Mouse (Mus musculus): ENCODE data around the gene Uqcrc1. TPM values are rescaled to one million over a fixed set of nuclear protein-coding genes. Genes with fewer than 3 reads are reported as not detected.

The Uqcrc1 gene
- polyA plus RNA-seq, 1 experiment from 2014 or later: 952 TPM

- H3K4me2 ChIP-seq (ENCODE audit: low read length): no peak overlapping the region
- peaks cover 2 to 14% of the 10 kb centered on the region in 2 experiments; a peak in 2 of 4 replicates for H3K4me1 ChIP-seq (ENCODE audit: control insufficient read depth in 2 of 2, insufficient read depth in 2 of 2, low read length in 2 of 2)
- no peak overlapping the region for H3K4me3 ChIP-seq (ENCODE audit: control insufficient read depth in 1 of 2, insufficient read depth in 1 of 2, low read depth in 1 of 2, low read length in 2 of 2)
- no peaks in the 10 kb centered on the region for H3K9me3 ChIP-seq (ENCODE audit: control insufficient read depth, low read length)
- ATAC-seq (ENCODE audit: insufficient number of reproducible peaks, insufficient read depth, low FRiP score, low read depth): no peak
- no peak overlapping the region for H3K27ac ChIP-seq (replicated peaks in 1 of 2; ENCODE audit: control insufficient read depth in 1 of 2, insufficient read depth in 1 of 2, low read depth in 2 of 2, low read length in 2 of 2)
- WGBS: 84% methylated on average over 11 of the region's 11 CpGs
- 0 out of 2 replicates have a peak, but pooled peaks cover 2% of the 10 kb centered on the region for H3K36me3 ChIP-seq (ENCODE audit: control insufficient read depth, insufficient read depth, low read length)
- H3K9ac ChIP-seq (ENCODE audit: low read length): no peak overlapping the region
- H3K27me3 ChIP-seq (ENCODE audit: control insufficient read depth, insufficient read depth, low read length): peaks cover 17% of the 10 kb centered on the region
Measured at GRCm38 (mm10) chr9:108955846-108956245, 19.4 kb downstream of the Uqcrc1 start.

GRCm38 (mm10) chr9:108963577-108963976 is 27.1 kb downstream of the Uqcrc1 start:
- H3K9ac ChIP-seq (ENCODE audit: low read length): no peak overlapping the region
- no peaks in the 10 kb centered on the region for H3K27me3 ChIP-seq (ENCODE audit: control insufficient read depth, insufficient read depth, low read length)
- no peak for ATAC-seq (ENCODE audit: insufficient number of reproducible peaks, insufficient read depth, low FRiP score, low read depth)
- no peak overlapping the region for H3K4me3 ChIP-seq (ENCODE audit: control insufficient read depth in 1 of 2, insufficient read depth in 1 of 2, low read depth in 1 of 2, low read length in 2 of 2)
- H3K36me3 ChIP-seq (ENCODE audit: control insufficient read depth, insufficient read depth, low read length): no peaks in the 10 kb centered on the region
- H3K9me3 ChIP-seq (ENCODE audit: control insufficient read depth, low read length): no peaks in the 10 kb centered on the region
- no peak overlapping the region for H3K27ac ChIP-seq (replicated peaks in 1 of 2; ENCODE audit: control insufficient read depth in 1 of 2, insufficient read depth in 1 of 2, low read depth in 2 of 2, low read length in 2 of 2)
- H3K4me1 ChIP-seq (ENCODE audit: control insufficient read depth in 2 of 2, insufficient read depth in 2 of 2, low read length in 2 of 2): no peaks in the 10 kb centered on the region
- WGBS: 73% methylated on average over 3 of the region's 3 CpGs
- H3K4me2 ChIP-seq (ENCODE audit: low read length): no peak overlapping the region

- no peaks in the 10 kb centered on the region for H3K9me3 ChIP-seq (ENCODE audit: control insufficient read depth, low read length)
- no peaks in the 10 kb centered on the region for H3K27me3 ChIP-seq (ENCODE audit: control insufficient read depth, insufficient read depth, low read length)
- no peak overlapping the region for H3K27ac ChIP-seq (replicated peaks in 1 of 2; ENCODE audit: control insufficient read depth in 1 of 2, insufficient read depth in 1 of 2, low read depth in 2 of 2, low read length in 2 of 2)
- ATAC-seq (ENCODE audit: insufficient number of reproducible peaks, insufficient read depth, low FRiP score, low read depth): no peak
- no peak overlapping the region for H3K4me2 ChIP-seq (ENCODE audit: low read length)
- no peaks in the 10 kb centered on the region for H3K4me1 ChIP-seq (ENCODE audit: control insufficient read depth in 2 of 2, insufficient read depth in 2 of 2, low read length in 2 of 2)
- 63% methylated on average over 6 of the region's 6 CpGs for WGBS
- H3K9ac ChIP-seq (ENCODE audit: low read length): no peak overlapping the region
- H3K36me3 ChIP-seq (ENCODE audit: control insufficient read depth, insufficient read depth, low read length): no peaks in the 10 kb centered on the region
- no peak overlapping the region for H3K4me3 ChIP-seq (ENCODE audit: control insufficient read depth in 1 of 2, insufficient read depth in 1 of 2, low read depth in 1 of 2, low read length in 2 of 2)
Measured at GRCm38 (mm10) chr9:108964338-108964737, 27.9 kb downstream of the Uqcrc1 start.

DNA sequence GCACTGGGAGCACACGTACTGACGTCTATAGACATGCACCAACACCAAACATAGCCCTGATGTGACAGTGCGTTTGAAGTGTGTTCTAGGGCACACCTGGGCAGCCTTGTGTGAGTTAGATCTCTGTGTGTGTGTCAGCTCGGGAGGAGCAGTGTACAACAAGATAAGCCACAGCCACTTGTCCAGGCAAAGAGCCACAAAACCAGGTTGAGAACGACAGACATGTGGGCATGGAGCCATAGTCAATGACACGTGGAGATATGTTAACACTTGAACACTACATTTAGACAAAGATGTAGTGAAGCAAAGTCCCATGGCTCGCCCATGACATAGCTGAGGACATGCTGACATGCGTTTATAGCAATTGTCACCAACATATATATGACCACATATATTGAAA is 34.2 kb downstream of the Uqcrc1 start:
- H3K27ac ChIP-seq (replicated peaks in 1 of 2; ENCODE audit: control insufficient read depth in 1 of 2, insufficient read depth in 1 of 2, low read depth in 2 of 2, low read length in 2 of 2): no peak overlapping the region
- WGBS: 55% methylated on average over 8 of the region's 8 CpGs
- no peak overlapping the region for H3K4me2 ChIP-seq (ENCODE audit: low read length)
- no peaks in the 10 kb centered on the region for H3K27me3 ChIP-seq (ENCODE audit: control insufficient read depth, insufficient read depth, low read length)
- H3K9me3 ChIP-seq (ENCODE audit: control insufficient read depth, low read length): no peaks in the 10 kb centered on the region
- no peaks in the 10 kb centered on the region; a peak in 2 of 4 replicates for H3K4me1 ChIP-seq (ENCODE audit: control insufficient read depth in 2 of 2, insufficient read depth in 2 of 2, low read length in 2 of 2)
- ATAC-seq (ENCODE audit: insufficient number of reproducible peaks, insufficient read depth, low FRiP score, low read depth): no peak
- H3K36me3 ChIP-seq (ENCODE audit: control insufficient read depth, insufficient read depth, low read length): no peaks in the 10 kb centered on the region
- no peak overlapping the region for H3K4me3 ChIP-seq (ENCODE audit: control insufficient read depth in 1 of 2, insufficient read depth in 1 of 2, low read depth in 1 of 2, low read length in 2 of 2)
- no peak overlapping the region for H3K9ac ChIP-seq (ENCODE audit: low read length)

GRCm38 (mm10) chr9:108976483-108976882 is 40.0 kb downstream of the Uqcrc1 start:
- ATAC-seq (ENCODE audit: insufficient number of reproducible peaks, insufficient read depth, low FRiP score, low read depth): no peak
- Histone ChIP-seq H3K9ac (ENCODE audit: low read length) (no peak overlapping the region), H3K36me3 (ENCODE audit: control insufficient read depth, insufficient read depth, low read length) (no peaks in the 10 kb centered on the region), H3K4me3 (ENCODE audit: control insufficient read depth in 1 of 2, insufficient read depth in 1 of 2, low read depth in 1 of 2, low read length in 2 of 2) (no peak overlapping the region), H3K27ac (replicated peaks in 1 of 2; ENCODE audit: control insufficient read depth in 1 of 2, insufficient read depth in 1 of 2, low read depth in 2 of 2, low read length in 2 of 2) (no peak overlapping the region), H3K9me3 (ENCODE audit: control insufficient read depth, low read length) (no peaks in the 10 kb centered on the region), H3K4me1 (ENCODE audit: control insufficient read depth in 2 of 2, insufficient read depth in 2 of 2, low read length in 2 of 2) (no peaks in the 10 kb centered on the region), H3K27me3 (ENCODE audit: control insufficient read depth, insufficient read depth, low read length) (no peaks in the 10 kb centered on the region), H3K4me2 (ENCODE audit: low read length) (no peak overlapping the region)
- WGBS: 79% methylated on average over 9 of the region's 9 CpGs

GRCm38 (mm10) chr9:108977966-108978365 is 41.5 kb downstream of the Uqcrc1 start:
- H3K27me3 ChIP-seq (ENCODE audit: control insufficient read depth, insufficient read depth, low read length): no peaks in the 10 kb centered on the region
- no peak overlapping the region for H3K27ac ChIP-seq (replicated peaks in 1 of 2; ENCODE audit: control insufficient read depth in 1 of 2, insufficient read depth in 1 of 2, low read depth in 2 of 2, low read length in 2 of 2)
- no peak overlapping the region for H3K4me2 ChIP-seq (ENCODE audit: low read length)
- no peaks in the 10 kb centered on the region for H3K9me3 ChIP-seq (ENCODE audit: control insufficient read depth, low read length)
- H3K36me3 ChIP-seq (ENCODE audit: control insufficient read depth, insufficient read depth, low read length): no peaks in the 10 kb centered on the region
- H3K9ac ChIP-seq (ENCODE audit: low read length): no peak overlapping the region
- ATAC-seq (ENCODE audit: insufficient number of reproducible peaks, insufficient read depth, low FRiP score, low read depth): 0 out of 2 replicates have a peak, but pooled peaks have one; percentile 38
- no peak overlapping the region for H3K4me3 ChIP-seq (ENCODE audit: control insufficient read depth in 1 of 2, insufficient read depth in 1 of 2, low read depth in 1 of 2, low read length in 2 of 2)
- 68% methylated on average over 7 of the region's 7 CpGs for WGBS
- no peaks in the 10 kb centered on the region for H3K4me1 ChIP-seq (ENCODE audit: control insufficient read depth in 2 of 2, insufficient read depth in 2 of 2, low read length in 2 of 2)

- Histone ChIP-seq H3K4me3 (ENCODE audit: control insufficient read depth in 1 of 2, insufficient read depth in 1 of 2, low read depth in 1 of 2, low read length in 2 of 2) (no peak overlapping the region), H3K36me3 (ENCODE audit: control insufficient read depth, insufficient read depth, low read length) (no peaks in the 10 kb centered on the region), H3K27ac (replicated peaks in 1 of 2; ENCODE audit: control insufficient read depth in 1 of 2, insufficient read depth in 1 of 2, low read depth in 2 of 2, low read length in 2 of 2) (no peak overlapping the region), H3K9ac (ENCODE audit: low read length) (no peak overlapping the region), H3K4me2 (ENCODE audit: low read length) (no peak overlapping the region), H3K4me1 (ENCODE audit: control insufficient read depth in 2 of 2, insufficient read depth in 2 of 2, low read length in 2 of 2) (no peaks in the 10 kb centered on the region), H3K9me3 (ENCODE audit: control insufficient read depth, low read length) (no peaks in the 10 kb centered on the region), H3K27me3 (ENCODE audit: control insufficient read depth, insufficient read depth, low read length) (no peaks in the 10 kb centered on the region)
- WGBS: 77% methylated on average over 8 of the region's 8 CpGs
- ATAC-seq (ENCODE audit: insufficient number of reproducible peaks, insufficient read depth, low FRiP score, low read depth): no peak
Measured at GRCm38 (mm10) chr9:108982498-108982897, 46.1 kb downstream of the Uqcrc1 start.

DNA sequence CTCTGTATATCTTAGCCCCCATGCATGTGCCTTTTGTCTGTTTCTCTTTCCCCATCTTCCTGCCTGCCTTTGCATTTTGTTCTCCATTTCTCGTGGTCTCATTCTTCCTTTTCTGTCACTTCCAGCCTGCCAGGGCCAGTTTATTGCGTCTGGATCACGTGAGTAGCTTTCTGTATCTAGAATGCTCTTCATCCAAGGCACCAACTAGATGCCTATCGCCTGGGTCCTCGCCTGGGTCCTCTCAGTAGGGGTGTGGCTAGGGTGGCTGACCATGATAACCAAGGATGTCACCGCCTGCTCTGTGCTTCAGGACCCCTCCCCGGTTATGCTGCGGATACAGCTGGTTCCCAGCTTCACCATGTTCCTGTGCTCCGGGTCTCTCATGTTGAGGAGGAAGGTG is 46.8 kb downstream of the Uqcrc1 start:
- peaks cover 5 to 6% of the 10 kb centered on the region in 2 experiments for H3K4me1 ChIP-seq (ENCODE audit: control insufficient read depth in 2 of 2, insufficient read depth in 2 of 2, low read length in 2 of 2)
- H3K36me3 ChIP-seq (ENCODE audit: control insufficient read depth, insufficient read depth, low read length): no peaks in the 10 kb centered on the region
- H3K4me3 ChIP-seq (ENCODE audit: control insufficient read depth in 1 of 2, insufficient read depth in 1 of 2, low read depth in 1 of 2, low read length in 2 of 2): no peak overlapping the region
- H3K9me3 ChIP-seq (ENCODE audit: control insufficient read depth, low read length): no peaks in the 10 kb centered on the region
- WGBS: 62% methylated on average over 9 of the region's 9 CpGs
- H3K4me2 ChIP-seq (ENCODE audit: low read length): no peak overlapping the region
- no peak for ATAC-seq (ENCODE audit: insufficient number of reproducible peaks, insufficient read depth, low FRiP score, low read depth)
- H3K27me3 ChIP-seq (ENCODE audit: control insufficient read depth, insufficient read depth, low read length): no peaks in the 10 kb centered on the region
- no peak overlapping the region for H3K27ac ChIP-seq (replicated peaks in 1 of 2; ENCODE audit: control insufficient read depth in 1 of 2, insufficient read depth in 1 of 2, low read depth in 2 of 2, low read length in 2 of 2)
- no peak overlapping the region for H3K9ac ChIP-seq (ENCODE audit: low read length)

Data from heart, embryonic 14.5 days (tissue).